Comparison of ENCODE assay signal across 26 mouse cellular contexts in the genomic region with DNA sequence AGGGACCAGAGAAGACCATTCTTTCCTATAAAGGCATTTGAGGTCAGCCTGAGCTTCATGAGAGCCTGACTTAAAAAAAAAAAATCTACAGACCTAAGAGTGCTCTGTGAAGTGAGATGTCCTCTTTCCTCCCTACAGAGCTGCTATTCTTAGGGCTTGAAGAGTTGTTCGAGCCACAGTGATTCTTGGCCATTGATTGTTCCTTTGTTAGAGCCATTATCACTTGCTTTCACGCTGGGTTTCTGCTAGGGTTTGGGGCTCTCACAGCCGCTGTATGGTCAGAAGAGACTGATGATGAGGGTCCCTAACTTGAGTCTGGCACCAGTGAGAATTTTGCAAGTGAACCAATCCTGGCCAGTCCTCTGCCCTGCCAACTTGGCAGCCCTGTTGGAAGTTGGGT.
"Had no signal": no experiment of that assay in that cellular context is flagged by ENCODE, and none has a peak within 500 bp of the region (broad histone marks: within the 10 kb centered on the region; RNA-seq: fewer than 3 reads in every experiment).

No protein-coding gene starts in this region.

- H3K4me3 ChIP-seq: gastrocnemius, adult 2 months; heart, embryonic 10.5 days; heart, embryonic 12.5 days; hindbrain, embryonic 10.5 days; hindbrain, embryonic 12.5 days; intestine, embryonic 15.5 days; limb, embryonic 13.5 days; limb, embryonic 15.5 days; liver, embryonic 12.5 days had no signal

- H3K27me3 ChIP-seq: heart, embryonic 12.5 days; hindbrain, embryonic 12.5 days; intestine, embryonic 15.5 days; limb, embryonic 13.5 days; limb, embryonic 15.5 days; liver, embryonic 12.5 days had no signal

- ATAC-seq: hindbrain, embryonic 16.5 days; inflammation-experienced regulatory T-cells, adult 6 months; intestine, embryonic 15.5 days; intestine, postnatal 0 days; liver, embryonic 12.5 days had no signal

- H3K4me2 ChIP-seq: heart, embryonic 12.5 days; hindbrain, embryonic 12.5 days; hindbrain, embryonic 14.5 days; intestine, embryonic 15.5 days; limb, embryonic 13.5 days; limb, embryonic 15.5 days; liver, embryonic 12.5 days had no signal

- DNase-seq: gastrocnemius, adult 2 months; gastrocnemius, postnatal 10 days; gastrocnemius, postnatal 25 days; heart, adult 18-20 months; heart, postnatal 10 days; heart, postnatal 4 days; kidney, adult 18-20 months; kidney, adult 8-10 months; kidney, postnatal 14 days; kidney, postnatal 36 days; layer of hippocampus, adult 9-11 months; layer of hippocampus, postnatal 36 days; left cerebral cortex, postnatal 4 days had no signal

- H3K36me3 ChIP-seq: intestine, embryonic 15.5 days; liver, embryonic 12.5 days had no signal

- H3K9ac ChIP-seq: heart, embryonic 12.5 days; hindbrain, embryonic 12.5 days; hindbrain, embryonic 14.5 days; intestine, embryonic 15.5 days; limb, embryonic 13.5 days; limb, embryonic 15.5 days; liver, embryonic 12.5 days had no signal

- H3K9me3 ChIP-seq: heart, embryonic 10.5 days; heart, embryonic 12.5 days; hindbrain, embryonic 10.5 days; hindbrain, embryonic 12.5 days; intestine, embryonic 15.5 days; limb, embryonic 13.5 days; limb, embryonic 15.5 days; liver, embryonic 12.5 days had no signal

- H3K4me1 ChIP-seq: intestine, embryonic 15.5 days had no signal

- H3K27ac ChIP-seq: gastrocnemius, adult 2 months; heart, embryonic 10.5 days; hindbrain, embryonic 10.5 days; hindbrain, embryonic 12.5 days; hindbrain, embryonic 14.5 days; intestine, embryonic 15.5 days; kidney, postnatal 0 days; limb, embryonic 13.5 days; limb, embryonic 15.5 days; liver, embryonic 12.5 days had no signal
